Mouse (Mus musculus): ENCODE measurements at regions not wholly inside any gene's neighbourhood (a gene's known extent, or its start where the extent isn't known, plus 50 kb on each side); places are given as distances from the start of the nearest gene placed in this dataset.

- no peak for DNase-seq (ENCODE audit: low spot score in 2 of 2)
These were observed 329.3 kb downstream of the Phkb start for GRCm38 (mm10) chr8:86170091-86170490.

GRCm38 (mm10) chr8:86164818-86165217 lies 324.1 kb downstream of the Phkb start:
- DNase-seq (ENCODE audit: low spot score in 2 of 2): no peak

GRCm38 (mm10) chr8:86159074-86159783 lies 318.5 kb downstream of the Phkb start:
- DNase-seq (ENCODE audit: low spot score in 2 of 2): peak; percentile 45 to 80

GRCm38 (mm10) chr8:86147586-86147985 lies 306.8 kb downstream of the Phkb start:
- DNase-seq (ENCODE audit: low spot score in 2 of 2): no peak

GRCm38 (mm10) chr8:86125244-86125643 lies 284.5 kb downstream of the Phkb start:
- DNase-seq (ENCODE audit: low spot score in 2 of 2): no peak

- no peak for DNase-seq (ENCODE audit: low spot score in 2 of 2)
These were observed 283.9 kb downstream of the Phkb start for GRCm38 (mm10) chr8:86124655-86125054.
